Mouse (Mus musculus): ENCODE results near the gene Plxna1. TPM values are rescaled to one million over a fixed set of nuclear protein-coding genes. Genes with fewer than 3 reads are reported as not detected.

The Plxna1 gene
- total and polyA plus RNA-seq, 3 experiments: 7.2 to 25.8 TPM; not detected in 1

GRCm38 (mm10) chr6:89402406-89402805, 40.0 kb upstream of the Plxna1 start:
- no peak overlapping the region for H3K9ac ChIP-seq (ENCODE audit: control insufficient read depth, low read depth, low read length, poor library complexity, severe bottlenecking)
- H3K36me3 ChIP-seq (ENCODE audit: control insufficient read depth in 1 of 2, insufficient read depth in 2 of 2, low read length in 2 of 2): peaks cover 0 to 11% of the 10 kb centered on the region in 2 experiments; a peak in 2 of 4 replicates
- no peak for DNase-seq (ENCODE audit: low read depth, low spot score)
- H3K27me3 ChIP-seq (ENCODE audit: control insufficient read depth in 1 of 2, insufficient read depth in 2 of 2, low read length in 2 of 2): no peaks in the 10 kb centered on the region
- no peaks in the 10 kb centered on the region for H3K79me2 ChIP-seq (ENCODE audit: control insufficient read depth, insufficient read depth, low read length, poor library complexity)
- no peak for TF ChIP-seq MAFK (IDR thresholded peaks at IDR 0.05; ENCODE audit: borderline replicate concordance, low read depth, low read length)
- TF ChIP-seq ZMIZ1 (IDR thresholded peaks at IDR 0.05; ENCODE audit: low read depth, low read length): no peak
- peaks cover 3 to 6% of the 10 kb centered on the region in 2 experiments for H3K4me1 ChIP-seq (ENCODE audit: control insufficient read depth in 1 of 2, insufficient read depth in 2 of 2, low read length in 2 of 2)
- H3K9me3 ChIP-seq (replicated peaks; ENCODE audit: insufficient read depth, low read length): no peaks in the 10 kb centered on the region
- H3K4me3 ChIP-seq (ENCODE audit: control insufficient read depth in 1 of 2, insufficient read depth in 1 of 2, low read depth in 2 of 2, low read length in 2 of 2): no peak overlapping the region
- H3K27ac ChIP-seq (ENCODE audit: control insufficient read depth, low read depth, low read length): no peak overlapping the region

- H3K79me2 ChIP-seq (ENCODE audit: control insufficient read depth, insufficient read depth, low read length, poor library complexity): no peaks in the 10 kb centered on the region
- no peaks in the 10 kb centered on the region for H3K27me3 ChIP-seq (ENCODE audit: control insufficient read depth in 1 of 2, insufficient read depth in 2 of 2, low read length in 2 of 2)
- no peak for DNase-seq (ENCODE audit: low read depth, low spot score)
- no peaks in the 10 kb centered on the region for H3K9me3 ChIP-seq (replicated peaks; ENCODE audit: insufficient read depth, low read length)
- no peak for TF ChIP-seq EP300 (IDR thresholded peaks at IDR 0.05; ENCODE audit: low read depth in 1 of 2, low read length in 2 of 2)
- no peak for TF ChIP-seq CTCF (IDR thresholded peaks at IDR 0.05 in 2 of 3, conservative IDR thresholded peaks at IDR 0.05 in 1 of 3; ENCODE audit: control insufficient read depth in 1 of 3, insufficient read depth in 1 of 3, low read depth in 2 of 3, low read length in 3 of 3, poor library complexity in 1 of 3, severe bottlenecking in 1 of 3)
- no peak for TF ChIP-seq KAT2A (conservative IDR thresholded peaks at IDR 0.05; ENCODE audit: low read depth, low read length)
- TF ChIP-seq GATA1 (IDR thresholded peaks at IDR 0.05; ENCODE audit: low read depth, low read length): no peak
- no peak for TF ChIP-seq MAFK (IDR thresholded peaks at IDR 0.05; ENCODE audit: borderline replicate concordance, low read depth, low read length)
- no peak for TF ChIP-seq MEF2A (IDR thresholded peaks at IDR 0.05; ENCODE audit: extremely low read depth, insufficient replicate concordance, low read depth, low read length, poor library complexity, severe bottlenecking)
- no peak for TF ChIP-seq NELFE (IDR thresholded peaks at IDR 0.05; ENCODE audit: low read depth, low read length)
- TF ChIP-seq MYC (IDR thresholded peaks at IDR 0.05; ENCODE audit: low read depth, low read length): no peak
- no peak for TF ChIP-seq HCFC1 (IDR thresholded peaks at IDR 0.05; ENCODE audit: low read depth, low read length)
- no peak for TF ChIP-seq POLR2AphosphoS2 (IDR thresholded peaks at IDR 0.05; ENCODE audit: low read length)
- TF ChIP-seq BHLHE40 (IDR thresholded peaks at IDR 0.05; ENCODE audit: borderline replicate concordance, low read depth, low read length): no peak
- no peak for TF ChIP-seq CHD2 (IDR thresholded peaks at IDR 0.05; ENCODE audit: low read length)
- TF ChIP-seq USF1 (IDR thresholded peaks at IDR 0.05; ENCODE audit: low read depth, low read length): no peak
- H3K27ac ChIP-seq (ENCODE audit: control insufficient read depth, low read depth, low read length): no peak overlapping the region
- peaks cover 2 to 3% of the 10 kb centered on the region in 2 experiments; a peak in 2 of 4 replicates for H3K4me1 ChIP-seq (ENCODE audit: control insufficient read depth in 1 of 2, insufficient read depth in 2 of 2, low read length in 2 of 2)
- H3K4me3 ChIP-seq (ENCODE audit: control insufficient read depth in 1 of 2, insufficient read depth in 1 of 2, low read depth in 2 of 2, low read length in 2 of 2): no peak overlapping the region
- H3K9ac ChIP-seq (ENCODE audit: control insufficient read depth, low read depth, low read length, poor library complexity, severe bottlenecking): no peak overlapping the region
- H3K36me3 ChIP-seq (ENCODE audit: control insufficient read depth in 1 of 2, insufficient read depth in 2 of 2, low read length in 2 of 2): peaks cover 0 to 5% of the 10 kb centered on the region in 2 experiments; a peak in 2 of 4 replicates
These were observed 37.1 kb upstream of the Plxna1 start for GRCm38 (mm10) chr6:89399564-89399963.

GRCm38 (mm10) chr6:89397919-89398318, 35.5 kb upstream of the Plxna1 start:
- no peak overlapping the region for H3K4me3 ChIP-seq (ENCODE audit: control insufficient read depth in 1 of 2, insufficient read depth in 1 of 2, low read depth in 2 of 2, low read length in 2 of 2)
- H3K9me3 ChIP-seq (replicated peaks; ENCODE audit: insufficient read depth, low read length): no peaks in the 10 kb centered on the region
- peaks cover 0 to 5% of the 10 kb centered on the region in 2 experiments; a peak in 2 of 4 replicates for H3K36me3 ChIP-seq (ENCODE audit: control insufficient read depth in 1 of 2, insufficient read depth in 2 of 2, low read length in 2 of 2)
- peak overlapping the region; percentile 27; the same call in 1 of the 2 replicates for H3K27ac ChIP-seq (ENCODE audit: control insufficient read depth, low read depth, low read length)
- TF ChIP-seq E2F4 (IDR thresholded peaks at IDR 0.05; ENCODE audit: borderline replicate concordance, low read depth, low read length) (no peak), ELF1 (IDR thresholded peaks at IDR 0.05; ENCODE audit: low read depth, low read length) (peak; percentile 28; the same call in 1 of the 2 replicates)
- peak; percentile 84 for DNase-seq (ENCODE audit: low read depth, low spot score)
- peak overlapping the region; percentile 28 for H3K9ac ChIP-seq (ENCODE audit: control insufficient read depth, low read depth, low read length, poor library complexity, severe bottlenecking)
- H3K27me3 ChIP-seq (ENCODE audit: control insufficient read depth in 1 of 2, insufficient read depth in 2 of 2, low read length in 2 of 2): no peaks in the 10 kb centered on the region
- H3K79me2 ChIP-seq (ENCODE audit: control insufficient read depth, insufficient read depth, low read length, poor library complexity): no peaks in the 10 kb centered on the region
- peaks cover 2 to 3% of the 10 kb centered on the region in 2 experiments; a peak in 2 of 4 replicates for H3K4me1 ChIP-seq (ENCODE audit: control insufficient read depth in 1 of 2, insufficient read depth in 2 of 2, low read length in 2 of 2)

Measured in MEL (cell line).